Mouse (Mus musculus) erythroblast, embryonic 14.5 days (primary cell): ENCODE data around the gene Slc35a1.

ENCODE experiments used
- GATA1 ChIP-seq: IDR thresholded peaks from 2 replicates; pipeline ENCODE4 v1.6.1; 2012; ENCODE audit warnings: low read length, inconsistent platforms, mixed read lengths
- TAL1 ChIP-seq: IDR thresholded peaks from 3 replicates; pipeline ENCODE4 v1.6.1; 2012; ENCODE audit warnings: low read length, inconsistent platforms, mixed read lengths

GRCm38 (mm10) chr4:34720127-34720895 lies 33.1 kb upstream of the Slc35a1 start:
- TF ChIP-seq TAL1, result no peak
- no peak for TF ChIP-seq GATA1
